Mouse (Mus musculus) R1 (cell line): ENCODE data around the gene Hist1h3g.
"Not testable (repeated sequence)": the region's sequence is repeated elsewhere in the genome, so short reads cannot be mapped to it uniquely, and the experiment has no call there.

Experiments
- DNase-seq: peaks from one replicate; pipeline ENCODE4 v3.0.0-alpha.2; 2018; ENCODE audit warnings: low read depth, low spot score

Gene Hist1h3g

DNA sequence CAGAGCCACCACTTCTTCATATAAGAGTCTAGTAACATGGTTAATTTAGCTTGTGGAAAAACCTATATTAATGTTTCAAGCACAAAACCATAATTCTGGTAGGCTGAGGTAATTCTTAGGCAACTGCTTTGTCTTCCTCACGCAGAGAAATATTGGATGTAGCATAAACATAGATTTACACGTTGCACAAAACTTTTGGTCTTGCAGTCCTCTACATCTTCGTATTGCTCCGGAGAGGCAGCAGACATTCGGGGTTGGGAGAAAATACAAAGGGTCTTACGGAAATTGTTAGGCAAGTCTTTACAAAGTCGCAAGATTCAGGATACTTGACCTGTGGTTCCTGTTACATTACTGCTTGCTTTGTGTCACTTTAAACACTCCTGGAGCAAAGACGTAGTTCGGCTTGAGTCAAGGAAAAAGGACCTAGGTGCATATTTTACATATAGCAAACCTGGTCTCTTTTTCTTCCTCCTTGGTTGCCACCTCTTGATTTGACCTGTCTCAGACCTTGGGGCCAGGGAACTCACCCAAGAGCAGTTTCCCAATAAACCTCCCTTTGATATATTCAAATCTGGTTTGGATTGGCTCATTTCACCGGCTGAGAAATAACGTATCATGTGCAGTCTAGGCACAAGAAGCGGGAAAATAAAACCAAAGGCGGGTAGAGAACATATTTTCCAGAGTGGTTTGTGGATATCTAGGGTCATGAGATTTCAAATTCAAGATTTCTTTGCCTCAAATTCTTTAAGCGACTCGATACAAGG is 672 bp upstream of the Hist1h3g start:
- DNase-seq, result peak; percentile 91

DNA sequence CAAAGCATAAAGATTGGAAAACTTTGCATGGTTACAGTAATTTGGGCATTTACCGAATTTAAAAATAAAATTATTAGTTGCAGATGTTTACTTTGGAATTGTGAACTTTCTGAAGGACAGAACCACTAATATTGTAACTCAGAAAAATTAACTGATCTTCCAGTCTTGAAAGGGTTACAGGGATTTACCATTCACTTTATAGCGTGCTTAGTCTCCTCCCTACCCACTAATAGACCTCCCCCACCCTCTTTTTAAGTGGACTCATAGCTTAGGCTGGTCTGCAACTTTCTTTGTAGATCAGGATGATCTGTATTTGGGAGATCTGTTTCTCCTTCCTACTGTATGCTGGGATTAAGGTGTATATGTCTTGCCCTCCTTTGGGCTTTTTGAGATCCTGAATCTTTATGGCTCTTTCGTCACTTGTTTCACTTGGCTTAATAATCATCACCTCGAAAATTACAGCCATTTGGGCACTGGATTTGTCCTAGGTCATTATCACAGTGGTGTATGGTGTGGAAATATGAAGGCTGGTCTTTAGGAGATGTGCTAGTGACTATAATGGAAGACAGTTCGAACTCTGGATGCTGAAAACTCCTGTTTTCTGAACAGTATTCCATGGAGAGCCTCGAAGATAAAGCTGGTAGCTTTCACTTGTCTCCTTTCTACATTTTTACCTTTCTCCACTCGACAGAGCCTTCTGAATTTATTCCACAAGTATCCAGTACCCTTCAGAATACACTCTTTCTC is 1.0 kb downstream of the Hist1h3g start:
- peak; percentile 72 for DNase-seq

DNA sequence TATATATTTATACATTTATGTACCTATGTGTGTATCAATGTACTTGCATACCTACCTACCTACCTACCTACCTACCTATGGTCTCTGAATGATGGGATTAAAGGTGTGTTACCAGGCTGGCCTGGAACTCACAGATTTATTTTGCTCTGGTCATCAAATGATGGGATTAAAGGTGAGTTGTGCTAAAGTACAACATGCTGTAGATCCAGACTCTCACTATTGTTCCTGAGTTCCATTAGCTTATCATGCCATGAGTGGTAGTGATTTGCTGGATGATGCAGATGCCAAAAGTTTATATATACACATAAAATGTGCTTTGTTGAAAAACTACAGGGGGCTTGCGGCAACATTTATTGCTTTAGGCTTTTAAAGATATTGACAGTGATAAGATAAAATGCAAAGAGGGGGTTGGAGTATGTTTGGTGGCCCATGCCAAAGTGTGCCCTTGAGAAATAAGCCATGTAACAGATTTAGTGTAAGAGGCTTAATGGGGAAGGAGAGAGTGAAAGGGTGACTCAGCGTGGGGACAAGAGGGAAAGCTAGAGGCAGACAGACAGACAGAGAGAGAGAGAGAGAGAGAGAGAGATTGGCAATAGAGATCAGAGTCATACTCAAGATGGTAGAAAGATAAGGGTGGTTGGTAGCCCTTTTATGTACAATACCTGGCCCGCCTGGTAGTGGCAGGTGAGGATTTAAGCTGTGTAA is 1.9 kb downstream of the Hist1h3g start:
- no peak for DNase-seq

DNA sequence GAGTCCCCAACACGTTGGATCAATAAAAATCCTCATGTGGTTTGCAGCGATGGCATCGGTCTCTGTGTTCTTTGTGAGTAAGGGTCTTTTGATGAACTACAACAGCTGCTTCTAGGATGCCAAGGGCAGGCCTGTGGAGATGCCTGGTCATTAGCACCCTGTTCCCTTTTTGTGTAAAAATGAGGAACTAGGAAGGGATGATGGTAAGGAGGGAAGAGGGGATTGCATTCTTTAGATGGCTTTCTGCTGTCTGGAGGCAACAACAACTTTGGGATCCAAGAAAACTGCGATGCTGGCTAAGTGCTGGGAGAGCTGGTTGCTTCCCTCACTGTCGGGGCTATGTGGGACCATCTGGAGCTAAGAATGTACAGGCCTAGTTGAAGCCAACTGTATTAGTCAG is 3.0 kb downstream of the Hist1h3g start:
- no peak for DNase-seq

DNA sequence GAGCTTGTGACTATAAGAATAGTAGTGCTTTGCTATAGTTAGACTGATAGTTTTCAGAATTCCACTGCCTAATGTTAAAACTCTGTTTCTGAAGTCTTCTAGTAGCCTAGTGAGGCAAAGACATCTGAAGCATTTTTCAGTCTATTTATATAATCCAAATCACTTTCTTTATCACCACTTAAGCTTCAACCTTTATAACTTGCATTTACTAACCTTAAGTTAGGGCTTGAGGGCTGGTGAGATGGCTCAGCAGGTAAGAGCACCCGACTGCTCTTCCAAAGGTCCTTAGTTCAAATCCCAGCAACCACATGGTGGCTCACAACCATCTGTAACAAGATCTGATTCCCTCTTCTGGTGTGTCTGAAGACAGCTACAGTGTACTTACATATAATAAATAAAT is 4.6 kb downstream of the Hist1h3g start:
- DNase-seq, result not testable (repeated sequence)

DNA sequence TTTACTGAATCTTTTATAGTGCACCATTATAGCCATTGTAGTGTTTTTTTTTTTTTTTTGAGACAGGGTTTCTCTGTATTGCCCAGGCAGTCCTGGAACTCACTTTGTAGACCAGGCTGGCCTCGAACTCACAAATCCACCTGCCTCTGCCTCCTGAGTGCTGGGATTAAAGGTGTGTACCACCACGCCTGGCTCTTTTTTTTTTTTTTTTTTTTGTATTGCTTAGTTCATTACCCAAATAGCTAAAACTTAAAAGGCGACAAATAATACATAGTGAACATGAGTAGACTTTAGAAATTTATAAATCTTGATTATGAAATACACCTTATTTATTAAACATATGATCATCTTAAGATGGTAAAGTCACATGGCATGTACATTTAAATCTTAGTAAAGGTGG is 6.3 kb downstream of the Hist1h3g start:
- DNase-seq, result no peak

GRCm38 (mm10) chr13:23542225-23542980 is 7.2 kb downstream of the Hist1h3g start:
- not testable (repeated sequence) for DNase-seq

GRCm38 (mm10) chr13:23542999-23543607 is 7.9 kb downstream of the Hist1h3g start, which contains the start of gene Hist1h2bh:
Gene Hist1h2bh (minus strand): TSS chr13:23543392.
- DNase-seq, result peak; percentile 97

- peak; percentile 96 for DNase-seq
Observed at GRCm38 (mm10) chr13:23543965-23544786, 9.0 kb downstream of the Hist1h3g start, which contains the start of gene Hist1h3f. Gene Hist1h3f (plus strand): TSS chr13:23544052.

- not testable (repeated sequence) for DNase-seq
Observed at GRCm38 (mm10) chr13:23544787-23545120, 9.5 kb downstream of the Hist1h3g start.

- DNase-seq, result no peak
Observed at GRCm38 (mm10) chr13:23546694-23547093, 11.5 kb downstream of the Hist1h3g start.

- no peak for DNase-seq
Observed at GRCm38 (mm10) chr13:23550761-23551145, 15.5 kb downstream of the Hist1h3g start.

GRCm38 (mm10) chr13:23551146-23551834 is 16.1 kb downstream of the Hist1h3g start, which contains the start of gene Hist1h4f:
Gene Hist1h4f (minus strand): TSS chr13:23551648.
- DNase-seq, result peak; percentile 98

DNA sequence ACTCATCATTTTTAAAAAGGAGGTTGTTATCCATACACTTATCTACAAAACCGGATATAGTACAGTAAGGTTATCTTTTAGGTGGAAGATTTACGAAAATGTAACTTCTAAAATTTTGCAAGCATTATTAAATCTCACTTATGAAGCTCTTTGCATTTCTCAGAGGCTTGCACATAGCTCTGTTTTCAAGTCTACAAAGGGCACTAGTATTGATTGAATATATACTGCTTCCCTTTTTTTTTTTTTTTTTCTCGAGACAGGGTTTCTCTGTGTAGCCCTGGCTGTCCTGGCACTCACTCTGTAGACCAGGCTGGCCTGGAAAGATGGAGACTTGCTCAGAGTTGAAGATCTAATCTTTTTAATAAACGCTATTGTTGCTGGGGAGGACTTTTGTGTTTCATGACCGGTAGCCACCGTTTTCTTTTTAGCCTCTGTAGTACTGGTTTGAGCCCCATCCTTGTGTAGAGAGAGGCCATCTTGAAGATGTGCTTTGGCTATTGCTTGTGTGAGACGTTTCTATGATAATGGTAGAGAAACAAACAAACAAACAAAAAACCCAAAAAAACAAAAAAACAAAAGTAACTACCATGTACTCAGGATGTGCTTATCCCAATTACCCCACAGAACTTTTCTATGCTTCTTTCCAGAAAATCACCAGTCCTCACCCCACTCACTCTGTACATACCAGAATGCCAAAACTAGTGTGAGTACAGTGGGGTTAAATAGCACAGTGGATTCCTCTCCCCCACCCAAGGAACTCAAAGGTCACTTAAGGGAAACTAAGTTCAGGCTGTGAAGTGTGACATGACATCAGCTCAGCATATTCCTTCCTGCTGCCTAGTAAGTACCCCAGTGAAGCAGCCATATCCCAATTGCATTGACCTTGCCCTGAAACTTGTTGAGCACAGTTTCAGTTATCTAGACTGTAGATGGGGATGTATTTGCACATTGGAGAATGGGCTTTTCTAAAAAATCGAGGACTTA is 17.0 kb downstream of the Hist1h3g start:
- no peak for DNase-seq

- no peak for DNase-seq
Observed at GRCm38 (mm10) chr13:23552962-23553361, 17.7 kb downstream of the Hist1h3g start, which contains the start of gene Hist1h1d. Gene Hist1h1d (plus strand): TSS chr13:23553262.

DNA sequence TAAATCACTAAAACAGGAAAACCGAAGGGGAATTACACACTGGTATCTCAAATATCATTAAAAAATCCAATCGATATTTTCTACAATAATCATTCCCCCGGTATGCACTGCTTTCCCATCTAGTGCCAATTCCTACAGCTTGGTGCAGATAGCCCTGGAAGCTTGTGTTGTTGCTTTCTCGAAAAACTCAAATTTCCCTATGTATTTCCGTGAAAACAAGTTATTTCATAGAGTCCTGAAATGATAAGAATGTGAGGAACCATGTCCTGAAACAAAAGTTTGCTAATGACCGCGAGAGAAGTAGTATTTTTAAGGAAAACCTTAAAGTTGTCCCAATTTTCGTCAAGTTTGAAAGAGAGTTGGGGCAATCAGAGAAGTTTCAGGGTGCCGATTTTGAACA is 19.2 kb downstream of the Hist1h3g start:
- DNase-seq, result no peak

DNA sequence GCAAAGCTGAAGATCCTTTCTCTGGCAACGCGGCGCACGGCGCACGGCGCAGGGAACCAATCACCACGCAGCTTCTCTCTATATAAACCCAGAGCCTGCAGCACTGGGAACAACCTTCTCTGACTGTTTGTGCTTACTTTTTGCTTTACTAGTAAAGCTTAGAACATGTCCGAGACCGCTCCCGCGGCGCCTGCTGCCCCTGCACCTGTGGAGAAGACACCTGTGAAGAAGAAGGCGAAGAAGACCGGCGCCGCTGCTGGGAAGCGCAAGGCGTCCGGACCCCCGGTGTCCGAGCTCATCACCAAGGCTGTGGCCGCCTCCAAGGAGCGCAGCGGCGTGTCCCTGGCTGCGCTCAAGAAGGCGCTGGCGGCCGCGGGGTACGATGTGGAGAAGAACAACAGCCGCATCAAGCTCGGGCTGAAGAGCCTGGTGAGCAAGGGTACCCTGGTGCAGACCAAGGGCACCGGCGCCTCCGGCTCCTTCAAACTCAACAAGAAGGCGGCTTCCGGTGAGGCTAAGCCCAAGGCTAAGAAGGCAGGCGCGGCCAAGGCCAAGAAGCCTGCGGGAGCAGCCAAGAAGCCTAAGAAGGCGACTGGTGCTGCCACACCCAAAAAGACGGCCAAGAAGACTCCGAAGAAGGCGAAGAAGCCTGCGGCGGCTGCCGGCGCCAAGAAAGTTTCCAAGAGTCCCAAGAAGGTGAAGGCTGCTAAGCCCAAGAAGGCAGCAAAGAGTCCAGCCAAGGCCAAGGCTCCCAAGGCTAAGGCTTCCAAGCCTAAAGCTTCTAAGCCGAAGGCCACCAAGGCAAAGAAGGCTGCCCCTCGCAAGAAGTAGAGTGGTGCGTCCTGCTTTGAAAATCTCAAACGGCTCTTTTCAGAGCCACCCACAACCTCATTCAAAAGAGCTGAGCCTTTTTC is 20.0 kb downstream of the Hist1h3g start:
- DNase-seq, result peak; percentile 94
